8 mouse cellular contexts compared by ENCODE assay signal in genomic region chr8:105269461-105269947, GRCm38 (mm10). TPM values are rescaled to one million over a fixed set of nuclear protein-coding genes. Genes with fewer than 3 reads are reported as not detected.
DNase-seq lines count a peak whose midpoint lies in the region; ATAC-seq and TF ChIP-seq lines count a peak whose summit lies in the region.

TSS of gene Hsf4 (plus strand) at chr8:105269801.

- no peak within 1 kb of the TSS for H3K27ac ChIP-seq in testis, adult 2 months (ENCODE audit: control insufficient read depth, insufficient read depth, low read depth, low read length)
- no peak within 1 kb of the TSS for H3K27ac ChIP-seq in intestine, postnatal 0 days (ENCODE audit: low read depth, low read length)
- H3K27ac ChIP-seq in olfactory bulb, adult 2 months (ENCODE audit: insufficient read depth, low read depth, low read length), result peak within 1 kb of the TSS; percentile 58

- intact Hi-C loops in gastrocnemius, postnatal 36 days (cut with DNase I), result no loop called here

- peaks cover 30% of the 10 kb centered on the region for H3K4me1 ChIP-seq in testis, adult 2 months (ENCODE audit: control insufficient read depth, insufficient read depth, low read length)
- H3K4me1 ChIP-seq in intestine, postnatal 0 days (replicated peaks; ENCODE audit: control insufficient read depth, insufficient read depth, low read length), result peaks cover 22% of the 10 kb centered on the region; the same call in 1 of the 2 replicates
- H3K4me1 ChIP-seq in olfactory bulb, adult 2 months (ENCODE audit: control insufficient read depth, insufficient read depth, low read length), result peaks cover 31% of the 10 kb centered on the region

- no peaks in the 10 kb centered on the region for H3K9me3 ChIP-seq in intestine, postnatal 0 days (ENCODE audit: control insufficient read depth)

- TF ChIP-seq POLR2A in testis, adult 2 months (IDR thresholded peaks at IDR 0.05; ENCODE audit: control insufficient read depth, low read depth, low read length), result no peak
- TF ChIP-seq POLR2A in olfactory bulb, adult 2 months (IDR thresholded peaks at IDR 0.05; ENCODE audit: insufficient read depth, low read depth, low read length), result no peak; the same call in 1 of the 2 replicates

- TF ChIP-seq CTCF in testis, adult 2 months (IDR thresholded peaks at IDR 0.05; ENCODE audit: control insufficient read depth, insufficient read depth, insufficient replicate concordance, low read depth, low read length), result no peak
- no peak for TF ChIP-seq CTCF in intestine, postnatal 0 days (IDR thresholded peaks at IDR 0.05; ENCODE audit: low read depth)
- TF ChIP-seq CTCF in olfactory bulb, adult 2 months (IDR thresholded peaks at IDR 0.05; ENCODE audit: insufficient read depth, low read depth, low read length), result no peak

- H3K9ac ChIP-seq in intestine, postnatal 0 days (ENCODE audit: low read depth, low read length), result 0 out of 2 replicates have a peak within 1 kb of the TSS, but pooled peaks have one; percentile 22

- ATAC-seq in intestine, postnatal 0 days, result peak; percentile 65

- H3K4me2 ChIP-seq in intestine, postnatal 0 days (replicated peaks; ENCODE audit: low read depth), result peak within 1 kb of the TSS; percentile 78

- no peaks in the 10 kb centered on the region for H3K36me3 ChIP-seq in testis, adult 2 months (ENCODE audit: control insufficient read depth, insufficient read depth, low read length)
- peaks cover 10% of the 10 kb centered on the region; the same call in 1 of the 2 replicates for H3K36me3 ChIP-seq in intestine, postnatal 0 days (ENCODE audit: control insufficient read depth, insufficient read depth)

- DNase-seq in adrenal gland, adult (ENCODE audit: inconsistent age in 2 of 2, low spot score in 1 of 2), result peak; percentile 82 to 90
- DNase-seq in adrenal gland, adult 8-10 months, result no peak
- DNase-seq in testis, postnatal 10 days (ENCODE audit: low spot score), result no peak
- peak; percentile 44 to 54 for DNase-seq in gastrocnemius, postnatal 36 days
- DNase-seq in lung, adult 18-20 months, result peak; percentile 83 to 86

- H3K4me3 ChIP-seq in testis, adult 2 months (ENCODE audit: control insufficient read depth, low read depth, low read length), result peak within 1 kb of the TSS; percentile 49
- peak within 1 kb of the TSS; percentile 43 for H3K4me3 ChIP-seq in intestine, postnatal 0 days (ENCODE audit: low read depth, low read length)
- H3K4me3 ChIP-seq in olfactory bulb, adult 2 months (ENCODE audit: insufficient read depth, low read depth, low read length), result peak within 1 kb of the TSS; percentile 50

- no peaks in the 10 kb centered on the region for H3K27me3 ChIP-seq in testis, adult 2 months (ENCODE audit: control insufficient read depth, insufficient read depth, low read length)
- H3K27me3 ChIP-seq in intestine, postnatal 0 days (replicated peaks; ENCODE audit: control insufficient read depth, insufficient read depth, low read length), result peaks cover 61% of the 10 kb centered on the region

- WGBS in intestine, postnatal 0 days, result 2% methylated on average over 42 of the region's 42 CpGs
- under 1% methylated on average over 42 of the region's 42 CpGs for WGBS in olfactory bulb, adult 2 months

RNA-seq across cellular contexts. Expression of gene Hsf4, which starts in this region (rescaled TPM):
- total RNA-seq in adrenal gland, adult 8-10 months (2022), result 1 to 10 TPM; 2.1 to 4.8 (median 3.3) TPM
- polyA plus RNA-seq in testis, adult 2 months (2012; rRNA removed), result 0.09 and 0.20 TPM in 2 replicates
- total RNA-seq in gastrocnemius, postnatal 36 days (2021), result 1 to 10 TPM; 4.6 to 5.6 TPM
- polyA plus RNA-seq in intestine, postnatal 0 days (2015; fragmentation: Nextera tagmentation; extraction: Ambion mirVana), result 0.27 and 0.48 TPM in 2 replicates
- polyA plus RNA-seq in olfactory bulb, adult 2 months (2012; ENCODE audit: insufficient read depth, insufficient read length, low replicate concordance, missing spikeins), result not detected in 2 replicates

Comparison
In these comparisons a context has a peak if more than half of its experiments do, and no peak if none do; other contexts are left out.
1. DNase-seq: peak in adrenal gland, adult (2 of 2), gastrocnemius, postnatal 36 days (2 of 2) and lung, adult 18-20 months (2 of 2); none in adrenal gland, adult 8-10 months (single experiment) and testis, postnatal 10 days (single experiment).
2. Peak in ATAC-seq, H3K4me3 ChIP-seq, H3K9ac ChIP-seq and H3K4me2 ChIP-seq in intestine, postnatal 0 days; RNA of the gene not detected or under 1 TPM.
3. Peak in every context shown above with its lines, with median percentiles within 50 percentile points of each other: H3K4me3 ChIP-seq.